Mouse (Mus musculus): ENCODE results near the gene Smarca4. TPM values are rescaled to one million over a fixed set of nuclear protein-coding genes. Genes with fewer than 3 reads are reported as not detected.

The Smarca4 gene
- total RNA-seq, 4 experiments from 2014 or later: 96.5 to 108 (median 103) TPM

GRCm38 (mm10) chr9:21751347-21751746, 135.4 kb downstream of the Smarca4 start:
- DNase-seq (ENCODE audit: low spot score in 2 of 2): no peak

- DNase-seq (ENCODE audit: low spot score in 2 of 2): no peak
Observed at GRCm38 (mm10) chr9:21752252-21752792, 136.4 kb downstream of the Smarca4 start.

Small RNA genes within 50 kb of the gene (microRNA-seq; reads per million reads assigned to microRNA genes)
- 0 reads per million in 2 experiments for gene Mir1946b

Other genes starting within 250 kb of the Smarca4 start
- 100 to 1,000 TPM in 3 of 4 experiments, 10 to 100 TPM in 1; 95.4 to 113 (median 103) TPM for gene Ilf3, start 248.3 kb upstream of the Smarca4 start, total RNA-seq (2022)
- 10 to 100 TPM; 28.5 to 41.7 (median 36.6) TPM for gene Qtrt1, start 204.3 kb upstream of the Smarca4 start, total RNA-seq (2022)
- 10 to 100 TPM; 60.8 to 76.0 (median 71.2) TPM for gene Dnm2, start 191.3 kb upstream of the Smarca4 start, total RNA-seq (2022)
- gene Tmed1, start 105.9 kb upstream of the Smarca4 start, total RNA-seq (2022): 10 to 100 TPM; 10.2 to 16.2 (median 13.8) TPM
- gene AB124611, start 90.0 kb upstream of the Smarca4 start, total RNA-seq (2022): under 1 TPM in 1 of 4 experiments, not detected in 3; 0.41 TPM
- gene Carm1, start 69.3 kb upstream of the Smarca4 start, total RNA-seq (2022): 10 to 100 TPM; 77.5 to 91.0 (median 82.4) TPM
- gene Timm29, start 23.4 kb upstream of the Smarca4 start, total RNA-seq (2022): 10 to 100 TPM; 51.6 to 64.9 (median 58.0) TPM
- 10 to 100 TPM; 19.7 to 21.4 (median 20.6) TPM for gene Yipf2, start 23.3 kb upstream of the Smarca4 start, total RNA-seq (2022)
- gene Ldlr, start 107.3 kb downstream of the Smarca4 start, total RNA-seq (2022): 10 to 100 TPM; 16.7 to 38.7 (median 26.4) TPM
- 1 to 10 TPM in 2 of 4 experiments, under 1 TPM in 2; 0.45 to 4.3 (median 2.1) TPM for gene Spc24, start 144.1 kb downstream of the Smarca4 start, total RNA-seq (2022)
- gene Kank2, start 182.6 kb downstream of the Smarca4 start, total RNA-seq (2022): 10 to 100 TPM in 2 of 4 experiments, 1 to 10 TPM in 2; 7.2 to 10.1 (median 9.3) TPM
- not detected for gene Angptl8, start 219.3 kb downstream of the Smarca4 start, total RNA-seq (2022)
- 10 to 100 TPM; 12.7 to 23.0 (median 19.2) TPM for gene Dock6, start 236.5 kb downstream of the Smarca4 start, total RNA-seq (2022)

Data from layer of hippocampus, adult 8-10 months (tissue).